Mouse (Mus musculus) E14TG2a.4 (cell line): ENCODE measurements around the gene Mfsd11.

Experiments
- CTCF ChIP-seq: conservative IDR thresholded peaks from 2 replicates; pipeline ENCODE4 v1.5.1; 2014; ENCODE audit warnings: low read length
- NANOG ChIP-seq: IDR thresholded peaks from 2 replicates; pipeline ENCODE4 v1.6.1; 2014; ENCODE audit warnings: borderline replicate concordance, low read length, mixed read lengths
- POU5F1 ChIP-seq: IDR thresholded peaks from 2 replicates; pipeline ENCODE4 v1.6.1; 2014; ENCODE audit warnings: low read length, borderline replicate concordance

DNA sequence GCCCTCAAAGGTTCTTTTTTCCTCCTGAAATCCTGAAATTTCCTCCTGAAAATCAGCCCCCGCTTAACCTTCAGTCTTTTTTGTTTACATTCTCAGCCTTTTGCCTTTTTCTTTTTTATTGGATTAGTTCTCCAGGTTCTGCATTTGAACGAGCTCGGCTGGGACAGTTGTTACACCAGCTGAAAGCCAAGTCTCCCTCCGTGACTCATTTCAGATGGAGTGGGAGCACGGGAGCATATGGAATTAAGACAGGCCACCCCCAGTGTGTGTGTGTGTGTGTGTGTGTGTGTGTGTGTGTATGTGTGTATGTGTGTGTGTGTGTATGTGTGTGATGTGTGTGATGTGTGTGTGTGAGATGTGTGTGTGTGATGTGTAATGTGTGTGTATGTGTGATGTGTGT is 29.2 kb downstream of the Mfsd11 start:
- TF ChIP-seq CTCF = no peak
- TF ChIP-seq NANOG = no peak
- TF ChIP-seq POU5F1 = no peak
